Mouse (Mus musculus) liver, embryonic 16.5 days (tissue): ENCODE data around the gene Cela2a. TPM values are rescaled to one million over a fixed set of nuclear protein-coding genes. Genes with fewer than 3 reads are reported as not detected.

Experiments
- ATAC-seq: fragments of 200-750 bp; cut with Nextera tagmentation; 2 replicates; pipeline ENCODE4 v1.8.0; 2017; ENCODE audit warnings: low read depth, mild to moderate bottlenecking, moderate number of reproducible peaks, moderate library complexity
- H3K27ac ChIP-seq: fragments of 300-500 bp; sonication (generic); 2 replicates; pipeline ENCODE4 v1.5.1; 2014; ENCODE audit warnings: mild to moderate bottlenecking, low read length
- H3K27me3 ChIP-seq: fragments of 300-500 bp; sonication (generic); 2 replicates; pipeline ENCODE4 v1.6.1; 2014; ENCODE audit warnings: low read depth, low read length, mixed read lengths; ENCODE audit not compliant: control insufficient read depth, insufficient read depth
- H3K36me3 ChIP-seq: fragments of 300-500 bp; sonication (generic); 2 replicates; pipeline ENCODE4 v1.6.1; 2014; ENCODE audit warnings: mild to moderate bottlenecking; ENCODE audit not compliant: control insufficient read depth, insufficient read depth
- H3K4me1 ChIP-seq: fragments of 300-500 bp; sonication (generic); 2 replicates; pipeline ENCODE4 v1.6.1; 2014; ENCODE audit warnings: low read depth, low read length, mixed read lengths; ENCODE audit not compliant: control insufficient read depth
- H3K4me2 ChIP-seq: fragments of 300-500 bp; sonication (generic); 2 replicates; pipeline ENCODE4 v1.6.1; 2014; ENCODE audit warnings: low read depth, low read length, mixed read lengths
- H3K4me3 ChIP-seq: fragments of 300-500 bp; sonication (generic); 2 replicates; pipeline ENCODE4 v1.5.1; 2014; ENCODE audit warnings: low read depth, mild to moderate bottlenecking, low read length
- H3K9ac ChIP-seq: fragments of 300-500 bp; sonication (generic); 2 replicates; pipeline ENCODE4 v1.6.1; 2014; ENCODE audit warnings: low read depth, low read length
- H3K9me3 ChIP-seq: fragments of 300-500 bp; sonication (generic); replicated peaks from 2 replicates; pipeline ENCODE4 v1.6.1; 2016; ENCODE audit warnings: low read length; ENCODE audit not compliant: control insufficient read depth
- WGBS: fragments of 180-500 bp; shearing (Covaris S2); extraction: QIAGEN DNeasy Blood & Tissue Kit; methylation state at CpG from one replicate; pipeline ENCODE4 v1.1.7; 2014; ENCODE audit not compliant: insufficient replicate concordance; 5-methylcytosine and 5-hydroxymethylcytosine counted together
- polyA plus RNA-seq: library from polyadenylated mRNA; unstranded; fragments of >200 nt; fragmentation: Nextera tagmentation; extraction: Ambion mirVana; gene quantifications from 2 replicates; pipeline ENCODE4 v1.2.1, GENCODE M21; 2015

The Cela2a gene
- polyA plus RNA-seq, 1 experiment from 2014 or later, result 13.9 TPM

- H3K4me2 ChIP-seq, result no peak overlapping the region
- H3K27me3 ChIP-seq, result no peaks in the 10 kb centered on the region
- no peak overlapping the region for H3K9ac ChIP-seq
- no peak overlapping the region for H3K27ac ChIP-seq
- H3K4me1 ChIP-seq, result peaks cover 2% of the 10 kb centered on the region; the same call in 1 of the 2 replicates
- 71% methylated on average over 17 of the region's 17 CpGs for WGBS
- H3K36me3 ChIP-seq, result peaks cover 7% of the 10 kb centered on the region
- no peaks in the 10 kb centered on the region for H3K9me3 ChIP-seq
- H3K4me3 ChIP-seq, result no peak overlapping the region
- no peak for ATAC-seq
Measured at GRCm38 (mm10) chr4:141861591-141862295, 35.8 kb upstream of the Cela2a start.

GRCm38 (mm10) chr4:141860246-141860841 lies 34.4 kb upstream of the Cela2a start:
- Histone ChIP-seq H3K9me3 (no peaks in the 10 kb centered on the region), H3K4me3 (no peak overlapping the region), H3K27me3 (no peaks in the 10 kb centered on the region), H3K27ac (no peak overlapping the region), H3K9ac (no peak overlapping the region), H3K4me1 (peaks cover 2% of the 10 kb centered on the region; the same call in 1 of the 2 replicates), H3K36me3 (peaks cover 7% of the 10 kb centered on the region), H3K4me2 (no peak overlapping the region)
- no peak for ATAC-seq
- WGBS, result 70% methylated on average over 19 of the region's 19 CpGs

GRCm38 (mm10) chr4:141859351-141859750 lies 33.4 kb upstream of the Cela2a start:
- Histone ChIP-seq H3K4me3 (no peak overlapping the region), H3K4me1 (peaks cover 2% of the 10 kb centered on the region; the same call in 1 of the 2 replicates), H3K4me2 (no peak overlapping the region), H3K9ac (no peak overlapping the region), H3K27me3 (no peaks in the 10 kb centered on the region), H3K9me3 (no peaks in the 10 kb centered on the region), H3K27ac (no peak overlapping the region), H3K36me3 (peaks cover 7% of the 10 kb centered on the region)
- whole genome bisulfite sequencing, result 84% methylated on average over 14 of the region's 14 CpGs
- no peak for ATAC-seq

GRCm38 (mm10) chr4:141858501-141858900 lies 32.5 kb upstream of the Cela2a start:
- Histone ChIP-seq H3K4me2 (no peak overlapping the region), H3K9me3 (no peaks in the 10 kb centered on the region), H3K9ac (no peak overlapping the region), H3K36me3 (peaks cover 7% of the 10 kb centered on the region), H3K4me3 (no peak overlapping the region), H3K27me3 (no peaks in the 10 kb centered on the region), H3K27ac (no peak overlapping the region), H3K4me1 (peaks cover 2% of the 10 kb centered on the region; the same call in 1 of the 2 replicates)
- WGBS, result 80% methylated on average over 20 of the region's 20 CpGs
- no peak for ATAC-seq

- no peaks in the 10 kb centered on the region for H3K9me3 ChIP-seq
- 19% methylated on average over 10 of the region's 10 CpGs for WGBS
- peak; percentile 32; the same call in 1 of the 2 replicates for ATAC-seq
- H3K27ac ChIP-seq, result no peak overlapping the region
- H3K4me1 ChIP-seq, result peaks cover 2% of the 10 kb centered on the region; the same call in 1 of the 2 replicates
- no peak overlapping the region for H3K4me3 ChIP-seq
- peaks cover 7% of the 10 kb centered on the region for H3K36me3 ChIP-seq
- no peak overlapping the region for H3K9ac ChIP-seq
- no peaks in the 10 kb centered on the region for H3K27me3 ChIP-seq
- no peak overlapping the region for H3K4me2 ChIP-seq
Measured at GRCm38 (mm10) chr4:141857422-141857930, 31.5 kb upstream of the Cela2a start.

- Histone ChIP-seq H3K36me3 (no peaks in the 10 kb centered on the region), H3K27ac (no peak overlapping the region), H3K9ac (no peak overlapping the region), H3K4me1 (peaks cover 2% of the 10 kb centered on the region; the same call in 1 of the 2 replicates), H3K9me3 (no peaks in the 10 kb centered on the region), H3K4me3 (no peak overlapping the region), H3K4me2 (no peak overlapping the region), H3K27me3 (no peaks in the 10 kb centered on the region)
- ATAC-seq, result no peak
- WGBS, result 52% methylated on average over 9 of the region's 9 CpGs
Measured at GRCm38 (mm10) chr4:141853437-141853836, 27.5 kb upstream of the Cela2a start.

GRCm38 (mm10) chr4:141845999-141846398 lies 20.0 kb upstream of the Cela2a start, which contains the start of gene Ctrc:
Gene Ctrc, minus strand, starts transcription at chr4:141846359.
- WGBS, result 68% methylated on average over 6 of the region's 6 CpGs

GRCm38 (mm10) chr4:141834536-141835095 lies 8.7 kb upstream of the Cela2a start:
- H3K9ac ChIP-seq, result no peak overlapping the region

More at GRCm38 (mm10) chr4:141845999-141846398, 20.0 kb upstream of the Cela2a start, which contains the start of gene Ctrc:
- no peaks in the 10 kb centered on the region for H3K4me1 ChIP-seq
- H3K4me3 ChIP-seq, result no peak within 1 kb of the TSS
- no peak for ATAC-seq
- no peak within 1 kb of the TSS for H3K27ac ChIP-seq
- no peaks in the 10 kb centered on the region for H3K27me3 ChIP-seq
- H3K4me2 ChIP-seq, result no peak within 1 kb of the TSS
- no peaks in the 10 kb centered on the region for H3K36me3 ChIP-seq
- H3K9ac ChIP-seq, result no peak within 1 kb of the TSS
- H3K9me3 ChIP-seq, result no peaks in the 10 kb centered on the region

More at GRCm38 (mm10) chr4:141834536-141835095, 8.7 kb upstream of the Cela2a start:
- WGBS, result 33% methylated on average over 5 of the region's 5 CpGs
- Histone ChIP-seq H3K4me3 (no peak overlapping the region), H3K36me3 (no peaks in the 10 kb centered on the region), H3K4me2 (no peak overlapping the region), H3K9me3 (no peaks in the 10 kb centered on the region), H3K27me3 (no peaks in the 10 kb centered on the region), H3K4me1 (no peaks in the 10 kb centered on the region), H3K27ac (no peak overlapping the region)
- ATAC-seq, result no peak
